Mouse (Mus musculus) MEL (cell line): ENCODE data around the gene Mug1. TPM values are rescaled to one million over a fixed set of nuclear protein-coding genes. Genes with fewer than 3 reads are reported as not detected.
"Not testable (repeated sequence)": the region's sequence is repeated elsewhere in the genome, so short reads cannot be mapped to it uniquely, and the experiment has no call there.

Experiments used
- DNase-seq: peaks from one replicate; pipeline ENCODE4 v3.0.0; 2011; ENCODE audit warnings: low read depth, low spot score
- H3K27ac ChIP-seq: 2 replicates; pipeline ENCODE4 v1.5.1; 2012; ENCODE audit warnings: low read depth, mild to moderate bottlenecking, control low read depth, low read length, moderate library complexity; ENCODE audit not compliant: control insufficient read depth
- H3K27me3 ChIP-seq, 2 experiments: fragments of 150-350 bp in 1 of 2; sonication (generic) in 1 of 2; 2 replicates each; pipeline ENCODE4 v1.6.1; 2012; ENCODE audit warnings: low read length in 2 of 2, mild to moderate bottlenecking in 2 of 2, improper control_type of control experiment in 1 of 2, moderate library complexity in 1 of 2; ENCODE audit not compliant: insufficient read depth in 2 of 2, control insufficient read depth in 1 of 2
- H3K36me3 ChIP-seq, 2 experiments: 2 replicates each; pipeline ENCODE4 v1.6.1; 2012 to 2014; ENCODE audit warnings: low read length in 2 of 2, improper control_type of control experiment in 1 of 2, inconsistent platforms in 1 of 2, mild to moderate bottlenecking in 1 of 2; ENCODE audit not compliant: insufficient read depth in 2 of 2, control insufficient read depth in 1 of 2
- H3K4me1 ChIP-seq, 2 experiments: fragments of 150-350 bp in 1 of 2; sonication (generic) in 1 of 2; 2 replicates each; pipeline ENCODE4 v1.6.1; 2012; ENCODE audit warnings: low read length in 2 of 2, improper control_type of control experiment in 1 of 2, mild to moderate bottlenecking in 1 of 2; ENCODE audit not compliant: insufficient read depth in 2 of 2, control insufficient read depth in 1 of 2
- H3K4me3 ChIP-seq, 2 experiments: fragments of 150-350 bp in 1 of 2; sonication (generic) in 1 of 2; 2 replicates each; pipeline ENCODE4 v1.5.1; 2012; ENCODE audit warnings: low read depth in 2 of 2, low read length in 2 of 2, mild to moderate bottlenecking in 2 of 2, moderate library complexity in 2 of 2, control low read depth in 1 of 2, improper control_type of control experiment in 1 of 2; ENCODE audit not compliant: control insufficient read depth in 1 of 2, insufficient read depth in 1 of 2
- H3K79me2 ChIP-seq: 2 replicates; pipeline ENCODE4 v1.6.1; 2012; ENCODE audit warnings: mild to moderate bottlenecking, low read length, moderate library complexity; ENCODE audit not compliant: control insufficient read depth, poor library complexity, insufficient read depth
- H3K9ac ChIP-seq: 2 replicates; pipeline ENCODE4 v1.6.1; 2012; ENCODE audit warnings: low read depth, mild to moderate bottlenecking, control low read depth, low read length, moderate library complexity; ENCODE audit not compliant: control insufficient read depth, poor library complexity, severe bottlenecking
- H3K9me3 ChIP-seq: fragments of 150-350 bp; sonication (generic); replicated peaks from 2 replicates; pipeline ENCODE4 v1.6.1; 2012; ENCODE audit warnings: mild to moderate bottlenecking, low read length, improper control_type of control experiment, moderate library complexity; ENCODE audit not compliant: insufficient read depth
- BHLHE40 ChIP-seq: IDR thresholded peaks from 2 replicates; pipeline ENCODE4 v1.6.1; 2012; ENCODE audit warnings: low read depth, mild to moderate bottlenecking, inconsistent platforms, low read length, improper control_type of control experiment, borderline replicate concordance
- CHD2 ChIP-seq: IDR thresholded peaks from 2 replicates; pipeline ENCODE4 v1.6.1; 2011; ENCODE audit warnings: low read length, improper control_type of control experiment
- CTCF ChIP-seq, 3 experiments: IDR thresholded peaks in 2 of 3; conservative IDR thresholded peaks in 1 of 3; 2 replicates each; pipeline ENCODE4 v1.5.1; 2011 to 2012; ENCODE audit warnings: low read length in 3 of 3, low read depth in 2 of 3, mild to moderate bottlenecking in 2 of 3, improper control_type of control experiment in 1 of 3, inconsistent platforms in 1 of 3, mixed read lengths in 1 of 3, moderate library complexity in 1 of 3; ENCODE audit not compliant: control insufficient read depth in 1 of 3, insufficient read depth in 1 of 3, poor library complexity in 1 of 3, severe bottlenecking in 1 of 3
- EP300 ChIP-seq, 2 experiments: IDR thresholded peaks; 2 replicates each; pipeline ENCODE4 v1.6.1; 2011; ENCODE audit warnings: improper control_type of control experiment in 2 of 2, low read length in 2 of 2, low read depth in 1 of 2, mild to moderate bottlenecking in 1 of 2
- ETS1 ChIP-seq: IDR thresholded peaks from 2 replicates; pipeline ENCODE4 v1.6.1; 2012; ENCODE audit warnings: low read depth, mild to moderate bottlenecking, inconsistent platforms, low read length, improper control_type of control experiment, moderate library complexity
- HCFC1 ChIP-seq: IDR thresholded peaks from 2 replicates; pipeline ENCODE4 v1.6.1; 2012; ENCODE audit warnings: low read depth, mild to moderate bottlenecking, inconsistent platforms, low read length, improper control_type of control experiment, moderate library complexity
- KAT2A ChIP-seq: conservative IDR thresholded peaks from 2 replicates; pipeline ENCODE4 v1.6.1; 2012; ENCODE audit warnings: low read depth, low read length, improper control_type of control experiment, inconsistent platforms
- MAFK ChIP-seq: IDR thresholded peaks from 2 replicates; pipeline ENCODE4 v1.6.1; 2011; ENCODE audit warnings: low read depth, mild to moderate bottlenecking, low read length, improper control_type of control experiment, borderline replicate concordance
- MAZ ChIP-seq: IDR thresholded peaks from 2 replicates; pipeline ENCODE4 v1.6.1; 2012; ENCODE audit warnings: low read depth, mild to moderate bottlenecking, inconsistent platforms, low read length, improper control_type of control experiment
- MXI1 ChIP-seq: IDR thresholded peaks from 2 replicates; pipeline ENCODE4 v1.6.1; 2011; ENCODE audit warnings: mild to moderate bottlenecking, low read depth, low read length, improper control_type of control experiment
- MYB ChIP-seq: IDR thresholded peaks from 2 replicates; pipeline ENCODE4 v1.6.1; 2011; ENCODE audit warnings: mild to moderate bottlenecking, low read depth, low read length, improper control_type of control experiment
- NELFE ChIP-seq: IDR thresholded peaks from 2 replicates; pipeline ENCODE4 v1.6.1; 2011; ENCODE audit warnings: low read depth, low read length, improper control_type of control experiment
- NRF1 ChIP-seq: IDR thresholded peaks from 2 replicates; pipeline ENCODE4 v1.6.1; 2014; ENCODE audit warnings: low read depth, mild to moderate bottlenecking, inconsistent platforms, low read length, improper control_type of control experiment, moderate library complexity; ENCODE audit not compliant: poor library complexity, insufficient read depth, severe bottlenecking
- POLR2A ChIP-seq, 2 experiments: IDR thresholded peaks; 2 replicates each; pipeline ENCODE4 v1.6.1; 2011 to 2012; ENCODE audit warnings: low read length in 2 of 2, mild to moderate bottlenecking in 2 of 2, control low read depth in 1 of 2, improper control_type of control experiment in 1 of 2, low read depth in 1 of 2, moderate library complexity in 1 of 2; ENCODE audit not compliant: control insufficient read depth in 1 of 2, insufficient read depth in 1 of 2, poor library complexity in 1 of 2
- POLR2AphosphoS5 ChIP-seq: IDR thresholded peaks from 2 replicates; pipeline ENCODE4 v1.6.1; 2012; ENCODE audit warnings: low read depth, borderline replicate concordance, mild to moderate bottlenecking, inconsistent platforms, low read length, moderate library complexity, mixed read lengths
- RAD21 ChIP-seq: IDR thresholded peaks from 2 replicates; pipeline ENCODE4 v1.6.1; 2011; ENCODE audit warnings: mild to moderate bottlenecking, low read depth, low read length, improper control_type of control experiment
- RCOR1 ChIP-seq: IDR thresholded peaks from 2 replicates; pipeline ENCODE4 v1.6.1; 2012; ENCODE audit warnings: low read depth, mild to moderate bottlenecking, inconsistent platforms, low read length, improper control_type of control experiment
- SMC3 ChIP-seq: IDR thresholded peaks from 2 replicates; pipeline ENCODE4 v1.6.1; 2011; ENCODE audit warnings: low read depth, low read length, improper control_type of control experiment
- TBP ChIP-seq: IDR thresholded peaks from 2 replicates; pipeline ENCODE4 v1.8.0; 2011; ENCODE audit warnings: low read depth, low read length, improper control_type of control experiment
- UBTF ChIP-seq: IDR thresholded peaks from 2 replicates; pipeline ENCODE4 v1.6.1; 2012; ENCODE audit warnings: low read depth, mild to moderate bottlenecking, inconsistent platforms, low read length, improper control_type of control experiment, moderate library complexity, borderline replicate concordance; ENCODE audit not compliant: insufficient read depth
- USF1 ChIP-seq: IDR thresholded peaks from 2 replicates; pipeline ENCODE4 v1.6.1; 2014; ENCODE audit warnings: low read depth, mild to moderate bottlenecking, inconsistent platforms, low read length, improper control_type of control experiment, moderate library complexity
- USF2 ChIP-seq, 2 experiments: IDR thresholded peaks; 2 replicates each; pipeline ENCODE4 v1.6.1; 2011 to 2012; ENCODE audit warnings: improper control_type of control experiment in 2 of 2, low read length in 2 of 2, borderline replicate concordance in 1 of 2, inconsistent platforms in 1 of 2, low read depth in 1 of 2, mild to moderate bottlenecking in 1 of 2; ENCODE audit not compliant: insufficient read depth in 1 of 2
- polyA plus RNA-seq, 2 experiments: library from polyadenylated mRNA; stranded (reverse) in 1 of 2; unstranded in 1 of 2; fragments of >175 nt in 1 of 2; fragments of >200 nt in 1 of 2; gene quantifications; 2 replicates each; pipeline versions ENCODE4 v1.2.1 to v1.2.4; 2012; ENCODE audit warnings: low replicate concordance in 2 of 2, low read depth in 1 of 2; ENCODE audit not compliant: insufficient read length in 2 of 2, insufficient read depth in 1 of 2, missing spikeins in 1 of 2
- total RNA-seq: library from RNA; depleted of rRNA; stranded (reverse); fragments of 300-350 nt; gene quantifications from 2 replicates; pipeline ENCODE4 v1.2.3, GENCODE M21; 2012; rRNA removed

Mug1 gene
- total RNA-seq (not detected in 2 replicates), polyA plus RNA-seq (not detected)

GRCm38 (mm10) chr6:121838271-121838670 is at the start of gene Mug1:
Mug1 (plus strand) TSS chr6:121838541.
- DNase-seq, H3K79me2 ChIP-seq, H3K27ac ChIP-seq, H3K27me3 ChIP-seq, H3K4me3 ChIP-seq, H3K36me3 ChIP-seq, H3K9ac ChIP-seq, H3K4me1 ChIP-seq, H3K9me3 ChIP-seq: not testable (repeated sequence)

- no peaks in the 10 kb centered on the region for H3K36me3 ChIP-seq
- H3K4me1 ChIP-seq = no peaks in the 10 kb centered on the region
- no peaks in the 10 kb centered on the region for H3K27me3 ChIP-seq
- DNase-seq = no peak
- H3K4me3 ChIP-seq = no peak overlapping the region
- no peaks in the 10 kb centered on the region for H3K79me2 ChIP-seq
- no peaks in the 10 kb centered on the region for H3K9me3 ChIP-seq
- no peak overlapping the region for H3K27ac ChIP-seq
- no peak for TF ChIP-seq USF1
- TF ChIP-seq KAT2A = no peak
- TF ChIP-seq HCFC1 = no peak
- TF ChIP-seq CTCF (IDR thresholded peaks at IDR 0.05 in 2 of 3, conservative IDR thresholded peaks at IDR 0.05 in 1 of 3; ENCODE audit: control insufficient read depth in 1 of 3, insufficient read depth in 1 of 3, low read depth in 2 of 3, low read length in 3 of 3, poor library complexity in 1 of 3, severe bottlenecking in 1 of 3) = no peak
- no peak for TF ChIP-seq CHD2
- TF ChIP-seq RAD21 = no peak
- H3K9ac ChIP-seq = no peak overlapping the region
These were observed 10.3 kb upstream of the Mug1 start for GRCm38 (mm10) chr6:121828034-121828433.

GRCm38 (mm10) chr6:121836361-121836760 is 2.0 kb upstream of the Mug1 start:
- no peak for DNase-seq
- Histone ChIP-seq H3K27me3 (no peaks in the 10 kb centered on the region), H3K27ac (no peak overlapping the region), H3K4me3 (no peak overlapping the region), H3K79me2 (no peaks in the 10 kb centered on the region), H3K36me3 (no peaks in the 10 kb centered on the region), H3K9ac (no peak overlapping the region), H3K4me1 (no peaks in the 10 kb centered on the region), H3K9me3 (no peaks in the 10 kb centered on the region)
- TF ChIP-seq RCOR1 (no peak), MYB (no peak), KAT2A (no peak), HCFC1 (no peak), MAZ (no peak), POLR2AphosphoS5 (no peak), MXI1 (no peak), SMC3 (no peak), EP300 (IDR thresholded peaks at IDR 0.05; ENCODE audit: low read depth in 1 of 2, low read length in 2 of 2) (no peak), NELFE (no peak), ETS1 (no peak), CHD2 (no peak), BHLHE40 (no peak), USF2 (IDR thresholded peaks at IDR 0.05; ENCODE audit: borderline replicate concordance in 1 of 2, insufficient read depth in 1 of 2, low read depth in 1 of 2, low read length in 2 of 2) (no peak), MAFK (no peak), NRF1 (no peak), CTCF (IDR thresholded peaks at IDR 0.05 in 2 of 3, conservative IDR thresholded peaks at IDR 0.05 in 1 of 3; ENCODE audit: control insufficient read depth in 1 of 3, insufficient read depth in 1 of 3, low read depth in 2 of 3, low read length in 3 of 3, poor library complexity in 1 of 3, severe bottlenecking in 1 of 3) (no peak), TBP (no peak), UBTF (no peak), POLR2A (IDR thresholded peaks at IDR 0.05; ENCODE audit: control insufficient read depth in 1 of 2, insufficient read depth in 1 of 2, low read depth in 1 of 2, low read length in 2 of 2, poor library complexity in 1 of 2) (no peak)
